Mouse (Mus musculus): ENCODE results near the gene Msl1. TPM values are rescaled to one million over a fixed set of nuclear protein-coding genes. Genes with fewer than 3 reads are reported as not detected.

The Msl1 gene
- polyA plus RNA-seq, 1 experiment from 2014 or later = 19.4 TPM

DNA sequence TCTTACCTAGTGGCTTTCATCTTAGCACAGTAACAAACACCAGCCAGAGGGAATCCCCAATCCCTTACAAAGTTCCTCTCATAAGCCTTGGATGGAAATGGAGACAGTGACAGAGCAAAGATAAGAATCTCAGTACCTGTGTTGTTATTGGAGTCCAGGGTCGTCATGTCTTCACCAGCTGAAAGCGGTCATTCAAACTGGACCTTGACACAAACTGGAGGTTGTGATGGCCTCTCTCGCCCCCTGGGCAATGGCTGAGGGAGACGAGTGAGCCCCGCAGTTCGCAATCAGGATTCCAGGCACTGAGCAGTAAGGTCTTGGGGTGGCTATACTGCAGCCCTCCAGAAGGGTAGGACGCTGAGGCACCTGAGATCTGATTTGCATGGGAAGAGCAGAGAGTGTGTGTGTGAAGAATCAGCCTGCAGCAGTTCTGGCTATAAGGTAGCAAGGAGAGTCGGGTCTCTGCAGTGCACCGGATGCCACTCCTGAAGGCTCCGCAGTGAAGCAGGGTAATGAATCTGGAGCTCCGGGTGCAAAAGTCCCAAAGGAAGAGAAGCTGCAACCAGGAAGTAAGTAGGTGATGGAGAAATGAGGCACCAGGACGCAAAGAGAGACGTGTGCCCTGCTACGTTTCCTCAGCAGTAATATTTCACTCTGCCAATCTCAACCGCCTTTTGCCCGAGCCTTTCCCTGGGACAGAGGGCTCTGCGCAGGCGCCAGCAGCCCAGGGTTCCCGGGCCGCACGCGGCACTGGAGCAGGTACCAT is 20.6 kb upstream of the Msl1 start, which contains the start of gene Nr1d1:
Gene Nr1d1 (minus strand): TSS at position 752 of the 766 bp plus-strand sequence.
- peaks cover 57% of the 10 kb centered on the region for H3K4me1 ChIP-seq (replicated peaks; ENCODE audit: control insufficient read depth, insufficient read depth, low read length)
- peaks cover 3% of the 10 kb centered on the region; the same call in 1 of the 2 replicates for H3K36me3 ChIP-seq (ENCODE audit: control insufficient read depth, insufficient read depth, low read length)
- H3K9ac ChIP-seq (ENCODE audit: low read length) = peak within 1 kb of the TSS; percentile 51
- no peak for ATAC-seq (ENCODE audit: low read depth)
- peak within 1 kb of the TSS; percentile 97 for H3K27ac ChIP-seq (ENCODE audit: low read length)
- no peaks in the 10 kb centered on the region for H3K9me3 ChIP-seq (ENCODE audit: control insufficient read depth, low read length)
- H3K27me3 ChIP-seq (ENCODE audit: control insufficient read depth, insufficient read depth, low read depth, low read length) = no peaks in the 10 kb centered on the region
- under 1% methylated on average over 22 of the region's 22 CpGs for WGBS
- H3K4me2 ChIP-seq (ENCODE audit: low read depth, low read length) = peak within 1 kb of the TSS; percentile 59
- peak within 1 kb of the TSS; percentile 47 for H3K4me3 ChIP-seq (ENCODE audit: low read length)

DNA sequence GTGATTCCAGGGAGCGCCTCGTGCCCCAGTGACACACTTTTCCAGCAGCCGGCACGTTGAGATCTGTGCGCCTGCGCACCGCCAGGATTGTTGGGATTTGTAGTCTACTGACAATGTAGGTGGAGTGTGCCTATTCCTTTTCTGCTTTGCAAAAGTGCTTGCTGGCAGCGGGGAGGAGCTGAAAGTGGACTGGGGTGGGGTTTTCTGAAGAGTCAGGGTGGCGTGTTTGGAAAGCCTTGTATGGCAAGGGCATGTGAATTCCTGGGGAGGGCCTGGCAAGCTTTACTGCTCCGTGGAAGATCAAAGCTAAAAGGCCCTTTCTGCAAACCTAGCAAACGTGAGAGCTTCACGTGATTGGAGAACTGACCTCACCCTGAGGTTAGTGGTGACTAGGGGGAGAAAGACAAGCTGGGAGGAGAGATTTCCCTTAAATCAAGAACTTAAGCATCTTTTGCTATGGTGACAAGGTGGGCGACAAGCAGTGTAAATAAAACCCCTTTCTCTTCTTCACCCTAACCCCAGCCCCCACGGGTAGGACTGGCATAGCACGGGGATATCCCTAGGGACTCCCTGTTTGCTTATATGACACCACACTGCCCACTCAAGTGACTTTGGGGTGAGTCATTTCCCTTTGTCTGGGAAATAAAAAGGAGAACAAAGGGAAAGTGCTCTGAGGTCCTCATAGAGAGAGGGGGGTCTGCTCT is 19.8 kb upstream of the Msl1 start:
- Histone ChIP-seq H3K27me3 (ENCODE audit: control insufficient read depth, insufficient read depth, low read depth, low read length) (no peaks in the 10 kb centered on the region), H3K27ac (ENCODE audit: low read length) (peak overlapping the region; percentile 97), H3K4me3 (ENCODE audit: low read length) (peak overlapping the region; percentile 47), H3K36me3 (ENCODE audit: control insufficient read depth, insufficient read depth, low read length) (no peaks in the 10 kb centered on the region), H3K9ac (ENCODE audit: low read length) (peak overlapping the region; percentile 51), H3K4me2 (ENCODE audit: low read depth, low read length) (peak overlapping the region; percentile 59), H3K9me3 (ENCODE audit: control insufficient read depth, low read length) (no peaks in the 10 kb centered on the region), H3K4me1 (replicated peaks; ENCODE audit: control insufficient read depth, insufficient read depth, low read length) (peaks cover 57% of the 10 kb centered on the region)
- peak; percentile 69 for ATAC-seq (ENCODE audit: low read depth)
- WGBS = under 1% methylated on average over 15 of the region's 15 CpGs

DNA sequence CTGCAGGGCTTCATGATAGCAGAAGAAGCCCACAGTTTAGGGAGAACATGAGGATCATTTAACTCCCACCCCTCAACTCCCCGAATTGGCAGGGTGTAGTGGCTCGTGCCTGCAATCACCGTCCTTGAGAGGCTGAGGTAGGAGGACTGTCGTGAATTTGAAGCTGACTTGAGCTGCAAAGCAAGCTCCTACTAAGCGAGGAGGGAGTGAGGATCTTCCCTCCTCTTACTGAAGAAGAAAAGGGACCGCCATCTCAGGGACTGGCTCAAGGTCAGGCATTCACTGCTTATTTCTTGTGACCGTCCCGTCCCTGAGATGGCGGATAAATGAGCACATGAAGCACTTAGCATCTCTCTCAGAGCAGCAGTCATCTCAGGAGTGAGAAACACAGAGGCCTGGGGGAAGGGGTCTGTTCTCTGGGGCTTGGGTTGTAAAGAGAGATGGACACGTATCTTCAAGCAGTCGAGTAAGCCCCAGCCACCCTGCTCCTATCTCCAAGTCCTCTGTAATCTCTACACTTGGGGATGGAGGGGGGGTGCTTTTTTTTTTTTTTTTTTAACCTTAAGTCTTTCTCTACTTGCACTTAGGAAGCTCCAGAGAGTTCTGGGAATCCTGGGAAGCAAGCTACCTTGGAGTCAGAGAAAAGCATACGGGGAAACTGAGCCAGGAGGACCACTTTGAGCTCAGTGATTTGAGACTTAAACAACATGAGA is 19.1 kb upstream of the Msl1 start:
- Histone ChIP-seq H3K4me3 (ENCODE audit: low read length) (peak overlapping the region; percentile 47), H3K36me3 (ENCODE audit: control insufficient read depth, insufficient read depth, low read length) (no peaks in the 10 kb centered on the region), H3K9me3 (ENCODE audit: control insufficient read depth, low read length) (no peaks in the 10 kb centered on the region), H3K4me2 (ENCODE audit: low read depth, low read length) (peak overlapping the region; percentile 59), H3K4me1 (replicated peaks; ENCODE audit: control insufficient read depth, insufficient read depth, low read length) (peaks cover 57% of the 10 kb centered on the region), H3K27ac (ENCODE audit: low read length) (peak overlapping the region; percentile 97), H3K9ac (ENCODE audit: low read length) (peak overlapping the region; percentile 51), H3K27me3 (ENCODE audit: control insufficient read depth, insufficient read depth, low read depth, low read length) (no peaks in the 10 kb centered on the region)
- ATAC-seq (ENCODE audit: low read depth) = no peak
- whole genome bisulfite sequencing = 26% methylated on average over 12 of the region's 12 CpGs

DNA sequence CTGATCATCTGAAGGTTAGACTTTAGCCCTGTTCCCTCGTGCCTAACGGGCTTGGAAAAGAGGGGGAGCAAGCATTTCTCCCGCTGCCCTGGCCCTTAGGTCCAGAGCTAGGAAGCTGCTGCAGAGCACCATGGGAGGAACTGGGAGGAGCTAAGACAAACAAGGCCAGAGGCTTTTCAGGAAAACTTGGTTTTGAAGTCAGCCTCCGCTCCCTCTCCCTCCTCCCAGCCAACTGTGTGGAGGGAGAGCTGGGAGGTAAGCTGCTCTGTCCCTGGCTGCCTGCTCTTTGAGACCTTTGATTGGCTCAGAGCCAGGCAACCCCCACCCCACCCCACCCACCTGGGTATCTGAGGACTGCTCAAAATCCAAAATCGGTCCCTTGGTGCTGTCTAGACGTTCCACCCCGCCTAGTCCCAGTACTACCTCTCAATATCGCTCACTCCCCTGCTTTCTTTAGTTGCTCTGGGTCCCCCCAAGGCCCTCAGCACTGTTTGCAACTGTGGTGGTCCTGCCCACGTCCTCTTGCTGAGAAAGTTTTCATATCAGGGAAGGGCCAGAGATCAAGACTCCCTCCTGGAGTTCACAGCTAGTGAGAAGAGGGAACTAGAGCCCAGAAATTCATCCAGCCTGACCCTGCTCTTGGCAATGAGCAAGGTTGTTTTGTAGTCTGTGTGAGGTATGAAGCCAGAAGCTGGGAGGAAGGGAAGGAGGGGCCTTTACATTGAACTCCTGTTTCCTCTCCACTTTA is 18.3 kb upstream of the Msl1 start:
- peaks cover 58% of the 10 kb centered on the region for H3K4me1 ChIP-seq (replicated peaks; ENCODE audit: control insufficient read depth, insufficient read depth, low read length)
- H3K9ac ChIP-seq (ENCODE audit: low read length) = peak overlapping the region; percentile 51

DNA sequence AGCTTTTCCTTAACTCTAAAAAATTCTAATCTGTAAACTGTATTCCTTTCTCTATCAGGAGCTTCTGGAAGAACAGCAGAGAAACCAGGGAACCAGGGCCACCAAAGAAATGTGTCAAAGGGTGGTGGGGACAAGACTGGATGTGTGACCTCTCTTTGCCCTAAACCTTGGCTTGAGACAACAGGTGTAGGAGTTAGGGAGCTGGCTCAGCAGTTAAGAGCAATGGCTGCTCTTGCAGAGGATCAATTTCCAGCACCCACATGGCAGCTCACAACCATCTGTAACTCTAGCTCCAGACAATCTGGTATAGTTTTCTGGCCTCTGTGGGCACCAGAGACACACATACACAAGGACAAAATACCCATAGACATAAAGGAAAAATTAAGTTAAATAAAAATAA is 17.4 kb upstream of the Msl1 start:
- Histone ChIP-seq H3K4me3 (ENCODE audit: low read length) (no peak overlapping the region), H3K27ac (ENCODE audit: low read length) (peak overlapping the region; percentile 97), H3K9ac (ENCODE audit: low read length) (no peak overlapping the region), H3K4me1 (replicated peaks; ENCODE audit: control insufficient read depth, insufficient read depth, low read length) (peaks cover 60% of the 10 kb centered on the region), H3K4me2 (ENCODE audit: low read depth, low read length) (no peak overlapping the region), H3K9me3 (ENCODE audit: control insufficient read depth, low read length) (no peaks in the 10 kb centered on the region), H3K36me3 (ENCODE audit: control insufficient read depth, insufficient read depth, low read length) (no peaks in the 10 kb centered on the region), H3K27me3 (ENCODE audit: control insufficient read depth, insufficient read depth, low read depth, low read length) (no peaks in the 10 kb centered on the region)
- ATAC-seq (ENCODE audit: low read depth) = no peak

More for the DNA sequence above, 18.3 kb upstream of the Msl1 start:
- WGBS = 4% methylated on average over 9 of the region's 9 CpGs
- no peaks in the 10 kb centered on the region for H3K9me3 ChIP-seq (ENCODE audit: control insufficient read depth, low read length)
- peak overlapping the region; percentile 59 for H3K4me2 ChIP-seq (ENCODE audit: low read depth, low read length)
- ATAC-seq (ENCODE audit: low read depth) = peak; percentile 15
- no peaks in the 10 kb centered on the region for H3K27me3 ChIP-seq (ENCODE audit: control insufficient read depth, insufficient read depth, low read depth, low read length)
- H3K4me3 ChIP-seq (ENCODE audit: low read length) = no peak overlapping the region
- H3K36me3 ChIP-seq (ENCODE audit: control insufficient read depth, insufficient read depth, low read length) = no peaks in the 10 kb centered on the region
- H3K27ac ChIP-seq (ENCODE audit: low read length) = peak overlapping the region; percentile 97

DNA sequence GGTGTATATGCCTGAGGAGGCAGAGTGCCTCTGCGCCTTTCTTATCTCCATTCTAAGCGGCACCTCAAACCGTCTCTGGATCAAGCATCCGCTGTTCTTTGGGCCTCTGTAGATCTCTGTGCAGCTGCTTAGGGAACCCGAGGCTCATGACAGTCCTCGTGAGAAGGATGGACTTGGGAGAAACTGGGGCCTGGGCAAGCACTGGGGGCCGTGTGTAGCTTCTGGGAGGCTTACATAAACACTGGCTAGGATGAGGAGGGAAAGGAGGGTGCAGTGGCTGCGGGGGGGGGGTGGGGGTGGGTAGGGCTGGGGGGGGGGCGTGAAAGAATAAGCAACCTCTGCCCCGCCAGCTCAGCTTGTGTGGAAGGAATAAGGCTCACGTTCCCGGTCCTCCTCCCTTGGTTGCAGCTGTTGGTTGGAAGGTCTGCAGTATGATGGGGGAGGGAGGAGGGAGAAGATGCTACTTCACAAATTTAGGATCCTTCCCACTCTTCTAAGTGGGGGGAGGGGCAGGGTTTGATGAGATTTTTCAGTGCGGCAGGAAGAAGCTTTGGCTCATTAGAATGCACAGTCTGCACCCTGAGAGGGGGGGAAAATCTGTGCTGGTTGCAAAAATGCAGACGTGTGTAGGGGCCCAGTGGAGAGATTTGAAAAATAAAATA is 13.3 kb upstream of the Msl1 start:
- Histone ChIP-seq H3K4me1 (replicated peaks; ENCODE audit: control insufficient read depth, insufficient read depth, low read length) (peaks cover 61% of the 10 kb centered on the region), H3K9ac (ENCODE audit: low read length) (no peak overlapping the region), H3K9me3 (ENCODE audit: control insufficient read depth, low read length) (no peaks in the 10 kb centered on the region)

DNA sequence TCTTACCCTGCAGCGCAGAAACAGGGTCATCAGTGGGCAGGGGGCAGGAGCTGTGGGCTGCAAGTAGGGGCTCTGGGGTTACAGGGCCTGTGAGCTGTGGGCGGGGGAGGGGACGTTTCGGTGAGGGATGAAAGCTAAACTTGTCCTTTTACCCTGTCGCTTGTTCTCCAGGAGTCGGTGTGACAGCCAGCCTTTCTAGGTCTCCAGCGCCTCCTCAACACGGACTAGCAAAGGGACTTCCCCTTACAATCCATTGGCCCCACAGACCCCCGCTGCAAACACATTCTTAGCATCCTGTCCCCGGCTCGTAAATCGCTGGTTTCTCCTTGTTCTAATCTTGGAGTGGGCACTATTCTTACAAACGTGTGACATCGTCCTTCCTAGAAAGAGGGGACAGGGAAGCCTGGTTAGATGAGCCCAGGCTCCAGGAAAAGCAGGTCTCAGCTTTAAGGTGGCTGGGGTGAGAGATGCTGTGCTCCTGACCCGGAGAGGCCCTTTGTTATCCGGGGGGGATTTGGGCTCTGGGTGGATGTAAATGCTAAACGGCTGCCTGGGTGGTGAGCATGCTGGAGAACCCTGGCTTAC is 12.6 kb upstream of the Msl1 start:
- Histone ChIP-seq H3K27ac (ENCODE audit: low read length) (peak overlapping the region; percentile 95), H3K27me3 (ENCODE audit: control insufficient read depth, insufficient read depth, low read depth, low read length) (no peaks in the 10 kb centered on the region), H3K9me3 (ENCODE audit: control insufficient read depth, low read length) (no peaks in the 10 kb centered on the region), H3K36me3 (ENCODE audit: control insufficient read depth, insufficient read depth, low read length) (no peaks in the 10 kb centered on the region), H3K4me3 (ENCODE audit: low read length) (no peak overlapping the region), H3K4me2 (ENCODE audit: low read depth, low read length) (peak overlapping the region; percentile 51), H3K9ac (ENCODE audit: low read length) (peak overlapping the region; percentile 63), H3K4me1 (replicated peaks; ENCODE audit: control insufficient read depth, insufficient read depth, low read length) (peaks cover 60% of the 10 kb centered on the region)
- ATAC-seq (ENCODE audit: low read depth) = no peak
- 6% methylated on average over 17 of the region's 17 CpGs for WGBS

More for the DNA sequence above, 13.3 kb upstream of the Msl1 start:
- 22% methylated on average over 13 of the region's 14 CpGs for WGBS
- H3K27me3 ChIP-seq (ENCODE audit: control insufficient read depth, insufficient read depth, low read depth, low read length) = no peaks in the 10 kb centered on the region
- H3K27ac ChIP-seq (ENCODE audit: low read length) = peak overlapping the region; percentile 95
- no peaks in the 10 kb centered on the region for H3K36me3 ChIP-seq (ENCODE audit: control insufficient read depth, insufficient read depth, low read length)
- H3K4me2 ChIP-seq (ENCODE audit: low read depth, low read length) = no peak overlapping the region
- no peak for ATAC-seq (ENCODE audit: low read depth)
- no peak overlapping the region for H3K4me3 ChIP-seq (ENCODE audit: low read length)

DNA sequence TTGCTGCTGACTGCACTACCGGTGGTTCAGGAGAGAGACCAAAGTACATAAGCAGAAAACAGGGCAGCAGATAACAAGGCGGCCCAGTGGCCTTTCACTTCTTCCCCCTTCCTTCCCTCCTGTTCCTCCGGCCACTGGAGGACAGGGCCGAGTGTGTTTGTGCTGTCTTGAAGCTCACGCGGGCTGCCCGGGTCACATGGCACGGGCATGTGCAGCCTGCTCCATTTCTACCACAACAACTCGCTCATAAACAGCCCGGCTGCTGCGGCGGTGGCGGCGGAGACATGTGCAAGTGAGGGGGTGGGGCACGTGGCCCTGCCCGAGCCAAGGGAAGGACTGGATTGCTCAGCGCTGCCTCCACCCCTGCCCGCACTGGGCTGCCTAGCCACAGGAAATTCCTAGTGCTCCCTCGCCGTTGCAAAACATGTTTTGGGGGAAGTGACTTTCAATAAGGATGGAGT is 12.1 kb upstream of the Msl1 start:
- Histone ChIP-seq H3K27ac (ENCODE audit: low read length) (peak overlapping the region; percentile 95), H3K4me1 (replicated peaks; ENCODE audit: control insufficient read depth, insufficient read depth, low read length) (peaks cover 57% of the 10 kb centered on the region), H3K27me3 (ENCODE audit: control insufficient read depth, insufficient read depth, low read depth, low read length) (no peaks in the 10 kb centered on the region), H3K36me3 (ENCODE audit: control insufficient read depth, insufficient read depth, low read length) (no peaks in the 10 kb centered on the region), H3K4me2 (ENCODE audit: low read depth, low read length) (peak overlapping the region; percentile 51), H3K9ac (ENCODE audit: low read length) (peak overlapping the region; percentile 63), H3K4me3 (ENCODE audit: low read length) (peak overlapping the region; percentile 33), H3K9me3 (ENCODE audit: control insufficient read depth, low read length) (no peaks in the 10 kb centered on the region)
- peak; percentile 68 for ATAC-seq (ENCODE audit: low read depth)
- under 1% methylated on average over 20 of the region's 20 CpGs for WGBS

Data from lung, embryonic 16.5 days (tissue).